Mouse (Mus musculus): Measurements from ENCODE around the gene Rtf2.

- TF ChIP-seq CTCF (IDR thresholded peaks at IDR 0.05; ENCODE audit: control insufficient read depth, insufficient read depth, low read length) (no peak), POLR2A (IDR thresholded peaks at IDR 0.05; ENCODE audit: borderline replicate concordance, control insufficient read depth, low read depth, low read length) (no peak)
Observed at GRCm38 (mm10) chr2:172399901-172400300, 40.5 kb upstream of the Rtf2 start.
